Mouse (Mus musculus) heart, postnatal 0 days (tissue): ENCODE results near the gene Olfr630. TPM values are rescaled to one million over a fixed set of nuclear protein-coding genes. Genes with fewer than 3 reads are reported as not detected.
A peak's percentile ranks its signal among the peaks of the same experiment; 100 is the strongest.

Experiments used
- ATAC-seq: fragments of 200-750 bp; cut with Nextera tagmentation; 2 replicates; pipeline ENCODE4 v1.8.0; 2017; ENCODE audit warnings: low read depth, moderate number of reproducible peaks, moderate library complexity; ENCODE audit not compliant: insufficient read depth
- DNase-seq: peaks from one replicate; pipeline ENCODE4 v3.0.0-alpha.2; 2016; ENCODE audit warnings: low spot score
- H3K27ac ChIP-seq: fragments of 300-500 bp; sonication (generic); 2 replicates; pipeline ENCODE4 v1.5.1; 2014; ENCODE audit warnings: low read depth, mild to moderate bottlenecking
- H3K27me3 ChIP-seq: fragments of 300-500 bp; sonication (generic); 2 replicates; pipeline ENCODE4 v1.6.1; 2014; ENCODE audit warnings: low read length, mixed read lengths; ENCODE audit not compliant: control insufficient read depth, insufficient read depth
- H3K36me3 ChIP-seq: fragments of 300-500 bp; sonication (generic); replicated peaks from 2 replicates; pipeline ENCODE4 v1.6.1; 2014; ENCODE audit warnings: low read length, mixed read lengths; ENCODE audit not compliant: control insufficient read depth, insufficient read depth
- H3K4me1 ChIP-seq: fragments of 300-500 bp; sonication (generic); 2 replicates; pipeline ENCODE4 v1.6.1; 2014; ENCODE audit warnings: antibody characterized with exemption; ENCODE audit not compliant: control insufficient read depth, insufficient read depth
- H3K4me2 ChIP-seq: fragments of 300-500 bp; sonication (generic); 2 replicates; pipeline ENCODE4 v1.6.1; 2014; ENCODE audit warnings: low read depth, mild to moderate bottlenecking, low read length, moderate library complexity
- H3K4me3 ChIP-seq: fragments of 300-500 bp; sonication (generic); 2 replicates; pipeline ENCODE4 v1.5.1; 2014; ENCODE audit warnings: low read depth, low read length
- H3K9ac ChIP-seq: fragments of 300-500 bp; sonication (generic); replicated peaks from 2 replicates; pipeline ENCODE4 v1.6.1; 2014; ENCODE audit warnings: low read depth, low read length, mixed read lengths
- H3K9me3 ChIP-seq: fragments of 300-500 bp; sonication (generic); replicated peaks from 2 replicates; pipeline ENCODE4 v1.6.1; 2016; ENCODE audit warnings: low read length; ENCODE audit not compliant: control insufficient read depth
- CTCF ChIP-seq: IDR thresholded peaks from 2 replicates; pipeline ENCODE4 v1.5.1; 2016; ENCODE audit warnings: antibody characterized with exemption, control low read depth, low read depth
- EP300 ChIP-seq: IDR thresholded peaks from 2 replicates; pipeline ENCODE4 v1.6.1; 2016; ENCODE audit warnings: antibody characterized with exemption, low read depth
- WGBS: fragments of 180-500 bp; shearing (Covaris S2); extraction: QIAGEN DNeasy Blood & Tissue Kit; methylation state at CpG from one replicate; pipeline ENCODE4 v1.1.7; 2014; 5-methylcytosine and 5-hydroxymethylcytosine counted together
- polyA plus RNA-seq: library from polyadenylated mRNA; unstranded; fragments of >200 nt; fragmentation: Nextera tagmentation; extraction: Ambion mirVana; gene quantifications from 2 replicates; pipeline ENCODE4 v1.2.1, GENCODE M21; 2015
- total RNA-seq: library from RNA; depleted of rRNA; stranded (reverse); fragments of >200 nt; gene quantifications from 2 replicates; pipeline ENCODE4 v1.2.3, GENCODE M21; 2014; ENCODE audit warnings: low replicate concordance; rRNA removed

The Olfr630 gene
- total and polyA plus RNA-seq, 2 experiments from 2014 or later = not detected

DNA sequence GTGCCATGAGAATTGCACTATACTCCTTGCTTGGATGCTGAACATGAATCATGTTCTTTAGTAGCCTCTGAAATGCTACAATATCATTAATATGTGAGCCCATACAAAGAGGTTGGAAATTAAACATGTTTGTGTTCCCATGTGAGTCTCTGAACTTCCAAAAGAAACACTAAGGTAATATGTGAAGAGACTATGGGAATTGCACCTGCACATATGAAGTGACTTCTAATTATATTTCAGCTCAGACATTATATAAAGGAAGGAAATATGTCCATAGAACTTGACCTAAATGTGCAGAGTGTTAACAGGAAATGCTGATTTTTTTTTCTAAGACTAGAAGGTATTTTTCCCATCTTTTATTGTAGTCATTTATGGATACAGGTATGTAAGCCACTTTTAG, 42.8 kb downstream of the Olfr630 start, which contains the start of gene Olfr243:
Gene Olfr243, plus strand, starts transcription at position 301 of the 400 bp plus-strand sequence.
- no peak within 1 kb of the TSS for H3K4me3 ChIP-seq
- DNase-seq (no peak), ATAC-seq (no peak)
- no peaks in the 10 kb centered on the region for H3K36me3 ChIP-seq
- no peak within 1 kb of the TSS for H3K9ac ChIP-seq
- no peak for TF ChIP-seq EP300
- TF ChIP-seq CTCF = no peak
- no peaks in the 10 kb centered on the region for H3K9me3 ChIP-seq
- no peaks in the 10 kb centered on the region for H3K27me3 ChIP-seq
- no peaks in the 10 kb centered on the region for H3K4me1 ChIP-seq
- H3K4me2 ChIP-seq = no peak within 1 kb of the TSS
- H3K27ac ChIP-seq = no peak within 1 kb of the TSS

- Histone ChIP-seq H3K4me2 (no peak overlapping the region), H3K9ac (no peak overlapping the region), H3K27ac (no peak overlapping the region), H3K9me3 (no peaks in the 10 kb centered on the region), H3K36me3 (no peaks in the 10 kb centered on the region), H3K4me3 (no peak overlapping the region), H3K27me3 (no peaks in the 10 kb centered on the region), H3K4me1 (no peaks in the 10 kb centered on the region)
- TF ChIP-seq EP300 = no peak
- 0 out of 2 replicates have a peak, but pooled peaks have one; percentile 13 for TF ChIP-seq CTCF
- 41% methylated on average over 2 of the region's 2 CpGs for WGBS
- ATAC-seq = no peak
- no peak for DNase-seq
Observed at GRCm38 (mm10) chr7:103712024-103712423, 45.1 kb downstream of the Olfr630 start.

Other genes starting within 250 kb of the Olfr630 start
Only the 30 nearest of the 33 such genes appear.
- not detected in 2 replicates for gene Olfr612, start 214.6 kb downstream of the Olfr630 start, total RNA-seq
- not detected in 2 replicates for gene Olfr612, start 214.6 kb downstream of the Olfr630 start, polyA plus RNA-seq
- gene Olfr613, start 209.3 kb downstream of the Olfr630 start, total RNA-seq = not detected in 2 replicates
- gene Olfr613, start 209.3 kb downstream of the Olfr630 start, polyA plus RNA-seq = not detected in 2 replicates
- not detected in 2 replicates for gene Olfr615, start 201.3 kb downstream of the Olfr630 start, total RNA-seq
- gene Olfr615, start 201.3 kb downstream of the Olfr630 start, polyA plus RNA-seq = not detected in 2 replicates
- gene Olfr616, start 188.2 kb downstream of the Olfr630 start, total RNA-seq = not detected in 2 replicates
- gene Olfr616, start 188.2 kb downstream of the Olfr630 start, polyA plus RNA-seq = not detected in 2 replicates
- not detected in 2 replicates for gene Olfr617, start 184.3 kb downstream of the Olfr630 start, total RNA-seq
- not detected in 2 replicates for gene Olfr617, start 184.3 kb downstream of the Olfr630 start, polyA plus RNA-seq
- gene Olfr618, start 167.2 kb downstream of the Olfr630 start, total RNA-seq = not detected in 2 replicates
- gene Olfr618, start 167.2 kb downstream of the Olfr630 start, polyA plus RNA-seq = not detected in 2 replicates
- not detected in 2 replicates for gene Olfr619, start 156.8 kb downstream of the Olfr630 start, total RNA-seq
- gene Olfr619, start 156.8 kb downstream of the Olfr630 start, polyA plus RNA-seq = not detected in 2 replicates
- not detected in 2 replicates for gene Olfr620, start 144.8 kb downstream of the Olfr630 start, total RNA-seq
- not detected in 2 replicates for gene Olfr620, start 144.8 kb downstream of the Olfr630 start, polyA plus RNA-seq
- not detected in 2 replicates for gene Olfr622, start 114.6 kb downstream of the Olfr630 start, total RNA-seq
- gene Olfr622, start 114.6 kb downstream of the Olfr630 start, polyA plus RNA-seq = not detected in 2 replicates
- gene Olfr623, start 93.6 kb downstream of the Olfr630 start, total RNA-seq = not detected in 2 replicates
- gene Olfr623, start 93.6 kb downstream of the Olfr630 start, polyA plus RNA-seq = not detected in 2 replicates
- gene Olfr624, start 86.1 kb downstream of the Olfr630 start, total RNA-seq = not detected in 2 replicates
- 0.03 TPM in 1 of 2 replicates, not detected in the other for gene Olfr624, start 86.1 kb downstream of the Olfr630 start, polyA plus RNA-seq
- not detected in 2 replicates for gene Olfr625-ps1, start 74.6 kb downstream of the Olfr630 start, total RNA-seq
- not detected in 2 replicates for gene Olfr625-ps1, start 74.6 kb downstream of the Olfr630 start, polyA plus RNA-seq
- not detected in 2 replicates for gene Olfr243, start 42.7 kb downstream of the Olfr630 start, total RNA-seq
- not detected in 2 replicates for gene Olfr243, start 42.7 kb downstream of the Olfr630 start, polyA plus RNA-seq
- gene Olfr628, start 27.0 kb downstream of the Olfr630 start, total RNA-seq = not detected in 2 replicates
- not detected in 2 replicates for gene Olfr628, start 27.0 kb downstream of the Olfr630 start, polyA plus RNA-seq
- gene Olfr629, start 12.4 kb downstream of the Olfr630 start, total RNA-seq = not detected in 2 replicates
- gene Olfr629, start 12.4 kb downstream of the Olfr630 start, polyA plus RNA-seq = not detected in 2 replicates
- gene Olfr69, start 14.3 kb upstream of the Olfr630 start, total RNA-seq = not detected in 2 replicates
- not detected in 2 replicates for gene Olfr69, start 14.3 kb upstream of the Olfr630 start, polyA plus RNA-seq
- not detected in 2 replicates for gene Olfr68, start 22.4 kb upstream of the Olfr630 start, total RNA-seq
- gene Olfr68, start 22.4 kb upstream of the Olfr630 start, polyA plus RNA-seq = not detected in 2 replicates
- not detected in 2 replicates for gene Olfr67, start 34.5 kb upstream of the Olfr630 start, total RNA-seq
- not detected in 2 replicates for gene Olfr67, start 34.5 kb upstream of the Olfr630 start, polyA plus RNA-seq
- 716 and 1,401 TPM in 2 replicates for gene Hbb-bt, start 56.7 kb upstream of the Olfr630 start, total RNA-seq
- 772 and 1,221 TPM in 2 replicates for gene Hbb-bt, start 56.7 kb upstream of the Olfr630 start, polyA plus RNA-seq
- gene Hbb-bs, start 70.8 kb upstream of the Olfr630 start, total RNA-seq = 5,431 and 6,330 TPM in 2 replicates
- gene Hbb-bs, start 70.8 kb upstream of the Olfr630 start, polyA plus RNA-seq = 3,638 and 5,614 TPM in 2 replicates
- gene Hbb-bh2, start 83.2 kb upstream of the Olfr630 start, total RNA-seq = not detected in 2 replicates
- gene Hbb-bh2, start 83.2 kb upstream of the Olfr630 start, polyA plus RNA-seq = not detected in 2 replicates
- gene Hbb-bh1, start 85.8 kb upstream of the Olfr630 start, total RNA-seq = not detected in 2 replicates
- not detected in 2 replicates for gene Hbb-bh1, start 85.8 kb upstream of the Olfr630 start, polyA plus RNA-seq
- 0.80 TPM in 1 of 2 replicates, not detected in the other for gene Hbb-y, start 95.9 kb upstream of the Olfr630 start, total RNA-seq
- gene Hbb-y, start 95.9 kb upstream of the Olfr630 start, polyA plus RNA-seq = 2.2 and 2.7 TPM in 2 replicates
- gene Olfr66, start 128.9 kb upstream of the Olfr630 start, total RNA-seq = not detected in 2 replicates
- not detected in 2 replicates for gene Olfr66, start 128.9 kb upstream of the Olfr630 start, polyA plus RNA-seq
- gene Olfr64, start 137.2 kb upstream of the Olfr630 start, total RNA-seq = not detected in 2 replicates
- not detected in 2 replicates for gene Olfr64, start 137.2 kb upstream of the Olfr630 start, polyA plus RNA-seq
- not detected in 2 replicates for gene Olfr65, start 146.2 kb upstream of the Olfr630 start, total RNA-seq
- not detected in 2 replicates for gene Olfr65, start 146.2 kb upstream of the Olfr630 start, polyA plus RNA-seq
- gene Olfr631, start 171.5 kb upstream of the Olfr630 start, total RNA-seq = not detected in 2 replicates
- not detected in 2 replicates for gene Olfr631, start 171.5 kb upstream of the Olfr630 start, polyA plus RNA-seq
- not detected in 2 replicates for gene Olfr632, start 177.0 kb upstream of the Olfr630 start, total RNA-seq
- gene Olfr632, start 177.0 kb upstream of the Olfr630 start, polyA plus RNA-seq = not detected in 2 replicates
- gene Olfr633, start 187.1 kb upstream of the Olfr630 start, total RNA-seq = not detected in 2 replicates
- not detected in 2 replicates for gene Olfr633, start 187.1 kb upstream of the Olfr630 start, polyA plus RNA-seq
- not detected in 2 replicates for gene Olfr635, start 213.8 kb upstream of the Olfr630 start, total RNA-seq
- not detected in 2 replicates for gene Olfr635, start 213.8 kb upstream of the Olfr630 start, polyA plus RNA-seq